Mouse (Mus musculus) midbrain, embryonic 12.5 days (tissue): ENCODE results near the gene Usp30. TPM values are rescaled to one million over a fixed set of nuclear protein-coding genes. Genes with fewer than 3 reads are reported as not detected.
A peak's percentile ranks its signal among the peaks of the same experiment; 100 is the strongest.

Source experiments
- ATAC-seq: fragments of 200-750 bp; cut with Nextera tagmentation; 2 replicates; pipeline ENCODE4 v1.8.0; 2017; ENCODE audit warnings: low read depth, moderate TSS enrichment, moderate library complexity; ENCODE audit not compliant: low FRiP score
- H3K27ac ChIP-seq: fragments of 300-500 bp; sonication (generic); replicated peaks from 2 replicates; pipeline ENCODE4 v1.5.1; 2016; ENCODE audit warnings: mild to moderate bottlenecking
- H3K27me3 ChIP-seq: fragments of 300-500 bp; sonication (generic); 2 replicates; pipeline ENCODE4 v1.6.1; 2016; ENCODE audit warnings: mild to moderate bottlenecking
- H3K36me3 ChIP-seq: fragments of 300-500 bp; sonication (generic); 2 replicates; pipeline ENCODE4 v1.6.1; 2016
- H3K4me1 ChIP-seq: fragments of 300-500 bp; sonication (generic); 2 replicates; pipeline ENCODE4 v1.6.1; 2016
- H3K4me2 ChIP-seq: fragments of 300-500 bp; sonication (generic); replicated peaks from 2 replicates; pipeline ENCODE4 v1.6.1; 2016; ENCODE audit warnings: mild to moderate bottlenecking, moderate library complexity
- H3K4me3 ChIP-seq: fragments of 300-500 bp; sonication (generic); 2 replicates; pipeline ENCODE4 v1.5.1; 2016; ENCODE audit warnings: mild to moderate bottlenecking
- H3K9ac ChIP-seq: fragments of 300-500 bp; sonication (generic); replicated peaks from 2 replicates; pipeline ENCODE4 v1.6.1; 2016; ENCODE audit warnings: mild to moderate bottlenecking, moderate library complexity
- H3K9me3 ChIP-seq: fragments of 300-500 bp; sonication (generic); 2 replicates; pipeline ENCODE4 v1.6.1; 2016; ENCODE audit warnings: mild to moderate bottlenecking
- WGBS: fragments of 180-500 bp; shearing (Covaris S2); methylation state at CpG from one replicate; pipeline ENCODE4 v1.1.7; 2016; 5-methylcytosine and 5-hydroxymethylcytosine counted together
- polyA plus RNA-seq: library from polyadenylated mRNA; unstranded; fragments of >200 nt; fragmentation: Nextera tagmentation; extraction: Ambion mirVana; gene quantifications from 2 replicates; pipeline ENCODE4 v1.2.1, GENCODE M21; 2016

The Usp30 gene
- polyA plus RNA-seq, 1 experiment from 2014 or later = 17.5 TPM

GRCm38 (mm10) chr5:114102807-114103206 lies 37.5 kb downstream of the Usp30 start:
- Histone ChIP-seq H3K9me3 (no peaks in the 10 kb centered on the region), H3K9ac (no peak overlapping the region), H3K27ac (no peak overlapping the region), H3K27me3 (no peaks in the 10 kb centered on the region), H3K4me1 (peaks cover 14% of the 10 kb centered on the region), H3K4me3 (no peak overlapping the region), H3K36me3 (peaks cover 42% of the 10 kb centered on the region), H3K4me2 (no peak overlapping the region)
- WGBS = 83% methylated on average over 1 of the region's 1 CpGs
- ATAC-seq = no peak

DNA sequence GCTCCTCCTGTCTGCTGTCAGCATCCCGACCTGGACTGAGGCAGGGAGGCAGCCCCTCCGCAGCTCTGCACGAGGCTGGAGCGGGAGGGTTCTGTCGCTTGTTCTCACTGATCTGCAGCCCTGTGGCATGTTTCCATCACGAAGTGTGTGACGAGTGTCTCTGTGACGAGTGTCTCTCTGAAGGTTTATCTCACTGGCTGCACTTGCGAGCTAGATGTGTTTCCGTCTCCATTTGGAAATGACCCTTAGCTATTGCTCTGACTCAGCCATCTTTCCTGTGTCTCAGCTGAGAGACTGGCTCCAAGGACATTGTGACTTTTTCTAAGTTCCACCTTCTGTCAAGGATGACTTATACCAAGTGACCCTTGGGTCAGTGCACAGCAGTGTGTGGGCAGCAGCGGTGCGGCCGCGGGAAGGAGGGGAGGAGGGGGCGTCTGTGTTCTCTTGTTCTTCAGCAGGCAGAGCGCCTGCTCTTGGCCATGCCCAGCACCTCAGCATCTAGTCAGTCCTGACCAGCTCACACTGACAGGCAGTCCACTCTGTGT lies 41.2 kb downstream of the Usp30 start:
- Histone ChIP-seq H3K27me3 (no peaks in the 10 kb centered on the region), H3K9me3 (no peaks in the 10 kb centered on the region), H3K4me2 (no peak overlapping the region), H3K36me3 (peaks cover 78% of the 10 kb centered on the region), H3K4me3 (no peak overlapping the region), H3K9ac (no peak overlapping the region), H3K4me1 (no peaks in the 10 kb centered on the region), H3K27ac (no peak overlapping the region)
- WGBS = 91% methylated on average over 16 of the region's 16 CpGs
- no peak for ATAC-seq

DNA sequence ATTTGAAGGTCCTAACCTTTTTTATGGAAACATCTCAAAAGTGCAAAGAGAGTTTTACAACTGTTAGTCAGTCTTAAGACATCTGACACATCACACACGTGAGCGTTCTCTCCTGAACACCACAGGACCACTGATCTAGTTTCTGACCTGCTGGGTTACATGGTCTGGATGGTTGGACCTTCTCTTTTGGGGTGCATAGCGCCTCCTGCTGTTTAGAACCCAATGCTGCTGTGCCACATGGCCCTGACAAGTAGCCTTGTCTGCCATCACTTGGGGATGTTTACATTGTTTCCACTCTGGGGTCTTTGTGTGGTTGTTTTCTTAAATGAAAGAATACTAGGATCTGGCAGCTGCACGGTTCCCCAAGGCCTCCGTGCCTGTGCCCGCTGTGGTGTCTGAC lies 48.1 kb downstream of the Usp30 start:
- Histone ChIP-seq H3K9ac (no peak overlapping the region), H3K4me1 (no peaks in the 10 kb centered on the region), H3K4me2 (no peak overlapping the region), H3K4me3 (no peak overlapping the region), H3K36me3 (peaks cover 84% of the 10 kb centered on the region), H3K27me3 (no peaks in the 10 kb centered on the region), H3K27ac (no peak overlapping the region), H3K9me3 (no peaks in the 10 kb centered on the region)
- ATAC-seq = no peak
- 85% methylated on average over 6 of the region's 6 CpGs for WGBS

DNA sequence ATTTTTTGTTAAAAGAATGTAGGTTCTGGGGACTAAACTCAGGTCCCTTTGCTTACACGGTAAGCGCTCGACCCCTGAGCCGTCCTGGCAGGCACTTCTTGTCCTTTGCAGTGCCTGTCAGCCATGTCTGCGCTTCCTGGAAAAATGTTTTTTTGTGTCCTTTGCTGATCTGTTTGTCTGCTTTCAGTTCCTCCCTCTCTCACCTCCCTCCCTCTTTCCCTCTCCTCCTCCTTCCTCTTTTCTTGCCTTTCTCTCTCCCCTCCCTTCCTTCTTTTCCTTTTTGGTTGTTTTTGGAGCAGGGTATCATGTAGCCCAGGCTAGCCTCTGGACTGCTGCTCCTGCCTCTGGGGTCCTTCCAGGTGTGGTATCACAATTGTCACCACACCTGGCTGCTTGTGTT lies 49.8 kb downstream of the Usp30 start:
- Histone ChIP-seq H3K36me3 (peaks cover 83% of the 10 kb centered on the region), H3K9ac (no peak overlapping the region)

DNA sequence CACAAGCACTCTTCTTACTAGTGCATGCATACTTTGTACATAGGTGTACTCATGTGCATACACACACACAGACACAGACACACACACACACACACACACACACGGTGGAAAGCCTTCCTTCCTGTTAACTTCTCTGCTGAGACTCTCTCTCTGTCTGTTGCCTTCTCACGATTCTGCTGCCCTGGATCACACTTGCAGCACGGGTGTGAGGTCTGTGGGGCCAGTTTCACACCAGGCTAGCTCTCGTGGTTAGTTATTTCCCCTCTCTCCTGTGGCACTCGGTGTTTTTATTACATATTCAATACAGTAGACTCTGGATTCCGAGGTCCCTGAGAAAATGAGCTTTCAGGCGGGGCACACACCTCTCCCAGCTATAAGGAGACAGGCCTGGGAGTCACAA lies 51.3 kb downstream of the Usp30 start:
- no peak for ATAC-seq
- Histone ChIP-seq H3K9ac (no peak overlapping the region), H3K9me3 (no peaks in the 10 kb centered on the region), H3K27ac (no peak overlapping the region), H3K27me3 (no peaks in the 10 kb centered on the region), H3K4me3 (no peak overlapping the region), H3K4me1 (no peaks in the 10 kb centered on the region), H3K4me2 (no peak overlapping the region), H3K36me3 (peaks cover 83% of the 10 kb centered on the region)
- WGBS = 87% methylated on average over 7 of the region's 7 CpGs

More for the DNA sequence above, 49.8 kb downstream of the Usp30 start:
- 80% methylated on average over 5 of the region's 5 CpGs for WGBS
- H3K4me3 ChIP-seq = no peak overlapping the region
- H3K4me2 ChIP-seq = no peak overlapping the region
- no peak for ATAC-seq
- H3K4me1 ChIP-seq = no peaks in the 10 kb centered on the region
- H3K9me3 ChIP-seq = no peaks in the 10 kb centered on the region
- H3K27me3 ChIP-seq = no peaks in the 10 kb centered on the region
- no peak overlapping the region for H3K27ac ChIP-seq

DNA sequence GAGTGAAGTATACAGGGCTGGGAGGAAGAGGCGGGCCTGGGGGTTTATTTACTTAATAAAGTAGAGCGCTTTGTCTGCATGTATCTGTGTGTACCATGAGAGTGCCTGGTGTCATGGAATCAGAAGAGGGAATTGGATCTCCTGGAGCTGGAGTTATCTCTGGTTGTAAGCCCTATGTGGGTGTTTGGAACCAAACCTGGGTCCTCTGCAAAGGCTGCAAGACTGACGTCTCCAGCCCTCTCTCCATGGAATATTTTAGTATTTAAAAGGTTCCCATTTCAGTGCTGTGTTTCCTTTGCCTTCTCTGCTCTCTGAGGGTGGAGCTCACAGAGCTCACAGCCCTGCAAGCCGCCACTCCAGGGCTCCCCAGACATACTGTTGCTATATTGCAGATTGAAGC lies 54.5 kb downstream of the Usp30 start:
- Histone ChIP-seq H3K4me3 (no peak overlapping the region), H3K27ac (no peak overlapping the region), H3K9me3 (no peaks in the 10 kb centered on the region), H3K36me3 (peaks cover 90% of the 10 kb centered on the region), H3K9ac (no peak overlapping the region), H3K4me1 (no peaks in the 10 kb centered on the region), H3K4me2 (no peak overlapping the region), H3K27me3 (no peaks in the 10 kb centered on the region)
- no peak for ATAC-seq
- 81% methylated on average over 4 of the region's 4 CpGs for WGBS

GRCm38 (mm10) chr5:114126008-114126407 lies 60.7 kb downstream of the Usp30 start:
- no peak for ATAC-seq
- H3K4me2 ChIP-seq = no peak overlapping the region
- no peak overlapping the region for H3K9ac ChIP-seq
- peaks cover 38% of the 10 kb centered on the region for H3K36me3 ChIP-seq
- H3K4me1 ChIP-seq = peaks cover 14% of the 10 kb centered on the region
- no peaks in the 10 kb centered on the region for H3K27me3 ChIP-seq
- H3K27ac ChIP-seq = no peak overlapping the region
- H3K4me3 ChIP-seq = no peak overlapping the region
- WGBS = 93% methylated on average over 3 of the region's 3 CpGs
- no peaks in the 10 kb centered on the region for H3K9me3 ChIP-seq

GRCm38 (mm10) chr5:114126499-114127244 lies 61.4 kb downstream of the Usp30 start:
- no peak for ATAC-seq
- peak overlapping the region; percentile 64; the same call in 1 of the 2 replicates for H3K4me3 ChIP-seq
- H3K4me1 ChIP-seq = peaks cover 19% of the 10 kb centered on the region
- WGBS = 85% methylated on average over 7 of the region's 7 CpGs
- no peak overlapping the region for H3K27ac ChIP-seq
- no peaks in the 10 kb centered on the region for H3K27me3 ChIP-seq
- H3K4me2 ChIP-seq = peak overlapping the region; percentile 96; the same call in 1 of the 2 replicates
- H3K9me3 ChIP-seq = no peaks in the 10 kb centered on the region
- H3K36me3 ChIP-seq = peaks cover 31% of the 10 kb centered on the region
- H3K9ac ChIP-seq = no peak overlapping the region

DNA sequence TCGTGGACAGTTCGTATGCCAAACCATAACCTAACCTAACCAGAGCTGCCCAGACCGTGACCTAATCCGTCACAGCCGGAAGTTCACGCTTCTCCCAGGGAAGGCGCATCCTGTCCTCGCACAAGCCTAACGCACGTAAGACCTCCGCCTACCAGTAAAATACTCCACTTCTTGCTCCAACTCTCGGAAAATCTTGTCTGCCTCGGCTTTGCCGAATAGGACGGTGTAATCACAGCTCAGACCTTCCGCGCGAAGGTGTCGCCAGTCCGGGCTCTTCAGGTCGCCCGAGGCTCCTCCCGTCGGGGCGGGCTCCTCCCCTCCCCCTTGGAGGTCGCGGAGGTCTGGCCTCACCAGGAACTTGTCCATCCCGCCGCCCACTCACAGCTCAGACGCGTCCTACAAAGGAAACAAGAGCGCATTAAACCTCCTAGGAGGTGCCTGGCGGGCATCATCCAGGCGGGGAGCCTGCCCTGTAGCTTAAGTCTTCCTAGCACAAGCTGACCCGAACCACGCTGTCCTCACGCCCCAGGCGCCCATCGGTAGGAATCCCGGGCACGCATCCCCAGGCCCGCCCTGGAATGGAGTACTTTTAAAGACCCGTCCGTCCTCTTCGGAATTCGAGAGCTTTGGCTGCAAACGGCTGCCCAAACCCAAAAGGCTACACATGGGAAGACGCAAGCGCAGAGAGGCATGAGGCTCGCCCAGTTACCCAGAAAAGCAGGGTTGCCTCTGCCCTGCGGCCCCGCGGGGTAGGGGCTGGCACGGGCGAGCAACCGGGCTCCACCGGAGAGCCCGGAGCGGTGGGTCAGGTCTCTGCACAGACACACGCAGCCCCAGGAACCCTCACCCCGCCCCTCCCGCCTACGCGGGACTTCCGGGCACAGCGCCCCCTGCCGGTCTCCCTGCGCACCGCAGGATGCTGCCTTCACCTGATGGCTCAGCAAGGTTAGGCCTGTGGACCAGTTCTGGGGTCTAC lies 62.4 kb downstream of the Usp30 start, which contains the start of gene Alkbh2:
TSS of gene Alkbh2 (minus strand) at position 845 of the 976 bp plus-strand sequence.
- H3K4me3 ChIP-seq = peak within 1 kb of the TSS; percentile 64
- peak; percentile 38 for ATAC-seq
- peak within 1 kb of the TSS; percentile 73 for H3K9ac ChIP-seq
- H3K36me3 ChIP-seq = peaks cover 21% of the 10 kb centered on the region
- H3K9me3 ChIP-seq = no peaks in the 10 kb centered on the region
- under 1% methylated on average over 68 of the region's 69 CpGs for WGBS
- H3K27ac ChIP-seq = peak within 1 kb of the TSS; percentile 81
- H3K27me3 ChIP-seq = no peaks in the 10 kb centered on the region
- peaks cover 28% of the 10 kb centered on the region for H3K4me1 ChIP-seq
- H3K4me2 ChIP-seq = peak within 1 kb of the TSS; percentile 96

GRCm38 (mm10) chr5:114129550-114130210 lies 64.4 kb downstream of the Usp30 start:
- Histone ChIP-seq H3K36me3 (peaks cover 1% of the 10 kb centered on the region; the same call in 1 of the 2 replicates), H3K9me3 (no peaks in the 10 kb centered on the region), H3K4me3 (peak overlapping the region; percentile 87), H3K4me2 (peak overlapping the region; percentile 98), H3K27ac (no peak overlapping the region), H3K4me1 (peaks cover 39% of the 10 kb centered on the region), H3K9ac (peak overlapping the region; percentile 60; the same call in 1 of the 2 replicates), H3K27me3 (no peaks in the 10 kb centered on the region)
- WGBS = 80% methylated on average over 15 of the region's 15 CpGs
- no peak for ATAC-seq

GRCm38 (mm10) chr5:114130211-114130605 lies 64.9 kb downstream of the Usp30 start, which contains the start of gene Ung:
TSS of gene Ung (plus strand) at chr5:114130386.
- under 1% methylated on average over 29 of the region's 29 CpGs for WGBS
- peak; percentile 52 for ATAC-seq
- H3K4me1 ChIP-seq = peaks cover 39% of the 10 kb centered on the region
- H3K4me2 ChIP-seq = peak within 1 kb of the TSS; percentile 98
- no peaks in the 10 kb centered on the region for H3K27me3 ChIP-seq
- no peaks in the 10 kb centered on the region for H3K9me3 ChIP-seq
- 0 out of 2 replicates have a peak, but pooled peaks cover under 1% of the 10 kb centered on the region for H3K36me3 ChIP-seq
- peak within 1 kb of the TSS; percentile 87 for H3K4me3 ChIP-seq
- 0 out of 2 replicates have a peak within 1 kb of the TSS, but pooled peaks have one; percentile 32 for H3K27ac ChIP-seq
- H3K9ac ChIP-seq = peak within 1 kb of the TSS; percentile 61
